Mouse (Mus musculus): ENCODE results near the gene Mtus2.
A peak's percentile ranks its signal among the peaks of the same experiment; 100 is the strongest.
"Not testable (repeated sequence)": the region's sequence is repeated elsewhere in the genome, so short reads cannot be mapped to it uniquely, and the experiment has no call there.

Mtus2 gene

DNA sequence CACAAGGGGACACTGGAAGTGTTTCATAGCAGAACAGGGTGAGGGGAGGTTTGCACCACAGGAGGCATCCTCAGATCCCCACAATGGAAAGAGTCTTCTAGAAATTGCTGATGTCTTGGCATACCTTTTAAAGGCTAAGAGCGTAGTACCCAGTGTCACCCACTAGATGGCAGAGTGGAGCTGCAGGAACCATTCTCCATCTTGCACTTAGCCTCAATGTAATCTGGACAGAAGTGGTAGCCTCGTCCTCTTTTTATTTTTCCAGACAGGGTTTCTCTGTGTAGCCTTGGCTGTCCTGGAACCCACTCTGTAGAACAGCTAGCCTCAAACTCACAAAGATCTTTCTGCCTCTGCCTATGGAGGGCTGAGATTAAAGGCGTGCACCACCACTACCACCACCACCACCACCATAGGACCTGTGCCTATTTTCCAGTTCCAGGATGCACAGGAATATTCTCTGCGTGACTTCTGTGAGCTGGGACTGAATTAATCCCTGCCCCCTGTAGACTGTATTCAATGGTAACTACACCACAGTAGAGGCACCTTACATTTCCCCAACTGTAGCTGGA, 368.3 kb downstream of the Mtus2 start:
- peak; percentile 31; the same call in 1 of the 2 replicates for ATAC-seq (ENCODE audit: insufficient number of reproducible peaks, low FRiP score, low TSS enrichment)

- not testable (repeated sequence) for ATAC-seq (ENCODE audit: insufficient number of reproducible peaks, low FRiP score, low TSS enrichment)
Measured at GRCm38 (mm10) chr5:148326295-148326694, 369.2 kb downstream of the Mtus2 start.

DNA sequence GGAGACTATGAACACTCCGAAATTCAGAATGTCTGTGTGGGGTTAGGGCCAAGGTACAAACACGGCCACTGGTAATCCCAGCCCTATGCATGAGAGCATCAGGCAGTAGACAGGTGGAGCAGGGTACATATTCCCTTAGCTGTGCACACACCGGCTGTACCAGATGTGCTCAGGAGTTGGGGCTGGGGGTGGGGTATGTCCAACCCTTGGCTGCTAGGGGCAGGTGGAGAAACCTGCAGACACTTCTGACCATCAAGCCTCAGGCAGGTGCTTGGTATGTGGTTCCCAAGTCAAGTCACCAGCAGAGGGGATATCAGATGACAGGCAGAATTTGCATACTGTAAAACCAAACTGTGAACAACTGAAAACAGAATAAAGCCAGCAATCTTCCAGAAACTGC, 371.9 kb downstream of the Mtus2 start:
- ATAC-seq (ENCODE audit: insufficient number of reproducible peaks, low FRiP score, low TSS enrichment): no peak

DNA sequence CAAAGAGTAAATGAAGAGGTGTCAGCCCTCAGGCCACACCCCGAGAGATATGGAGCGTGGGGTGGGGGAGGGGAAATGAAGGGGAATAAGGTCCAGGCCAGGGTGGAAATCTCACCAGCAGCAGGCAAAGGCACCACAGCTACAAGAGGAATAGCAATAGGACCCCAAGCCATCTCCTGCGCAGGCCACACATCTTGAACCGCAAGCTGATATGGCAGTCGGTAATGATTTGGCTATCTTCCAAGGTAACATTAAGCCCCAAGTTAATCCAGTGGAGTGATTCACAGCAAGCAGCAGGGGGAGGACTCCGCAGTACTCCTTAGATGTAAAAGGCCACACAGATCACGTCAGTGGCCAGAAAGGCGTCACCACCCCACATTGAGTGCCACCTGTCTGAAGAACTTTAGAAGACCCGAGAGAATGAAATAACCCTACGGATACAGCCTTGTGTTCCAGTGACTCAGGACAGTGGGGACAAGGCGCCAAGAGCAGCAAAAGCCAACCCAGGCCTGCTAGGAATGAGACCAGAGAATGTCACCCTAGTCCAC, 374.2 kb downstream of the Mtus2 start:
- no peak for ATAC-seq (ENCODE audit: insufficient number of reproducible peaks, low FRiP score, low TSS enrichment)

GRCm38 (mm10) chr5:148331926-148332621, 375.0 kb downstream of the Mtus2 start:
- no peak for ATAC-seq (ENCODE audit: insufficient number of reproducible peaks, low FRiP score, low TSS enrichment)

- ATAC-seq (ENCODE audit: insufficient number of reproducible peaks, low FRiP score, low TSS enrichment): peak; percentile 86
Measured at GRCm38 (mm10) chr5:148332622-148332974, 375.5 kb downstream of the Mtus2 start.

DNA sequence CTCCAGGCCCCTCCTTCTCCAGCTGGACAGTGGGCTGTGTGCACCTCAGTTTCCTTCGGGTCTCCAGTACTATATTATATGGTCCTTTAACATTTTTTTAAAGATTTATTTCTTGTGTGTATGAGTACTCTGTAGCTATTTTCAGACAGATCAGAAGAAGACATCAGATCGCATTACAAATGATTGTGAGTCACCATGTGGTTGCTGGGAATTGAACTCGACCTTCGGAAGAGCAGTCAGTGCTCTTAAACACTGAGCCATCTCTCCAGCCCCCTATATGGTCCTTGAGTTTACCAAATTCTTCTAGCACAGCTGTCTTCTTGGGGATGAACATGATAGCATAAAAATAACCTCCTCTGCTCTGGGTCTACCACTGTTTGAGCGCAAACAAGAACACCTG, 382.0 kb downstream of the Mtus2 start:
- ATAC-seq (ENCODE audit: insufficient number of reproducible peaks, low FRiP score, low TSS enrichment): no peak

- ATAC-seq (ENCODE audit: insufficient number of reproducible peaks, low FRiP score, low TSS enrichment): no peak; the same call in 1 of the 2 replicates
Measured at GRCm38 (mm10) chr5:148342061-148342741, 385.1 kb downstream of the Mtus2 start.

DNA sequence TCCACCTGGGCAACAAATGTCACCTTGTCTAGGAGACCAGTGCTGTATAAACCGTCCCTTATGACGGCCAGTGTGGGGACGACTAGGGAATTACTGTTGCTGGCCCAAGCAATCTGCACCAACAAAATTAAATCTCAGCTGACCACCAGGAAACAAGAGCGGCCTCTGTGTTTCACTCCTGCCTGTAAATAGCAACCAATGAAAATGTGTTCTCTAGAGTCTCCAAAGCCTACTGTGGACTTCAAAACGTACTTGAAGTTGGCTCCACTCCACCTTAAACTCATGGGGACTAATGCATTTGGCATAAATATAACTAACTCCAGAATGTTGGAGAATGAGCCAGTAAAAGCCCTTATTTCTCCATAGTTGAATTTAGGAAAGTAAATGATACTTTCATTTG, 387.3 kb downstream of the Mtus2 start:
- ATAC-seq (ENCODE audit: insufficient number of reproducible peaks, low FRiP score, low TSS enrichment): no peak

DNA sequence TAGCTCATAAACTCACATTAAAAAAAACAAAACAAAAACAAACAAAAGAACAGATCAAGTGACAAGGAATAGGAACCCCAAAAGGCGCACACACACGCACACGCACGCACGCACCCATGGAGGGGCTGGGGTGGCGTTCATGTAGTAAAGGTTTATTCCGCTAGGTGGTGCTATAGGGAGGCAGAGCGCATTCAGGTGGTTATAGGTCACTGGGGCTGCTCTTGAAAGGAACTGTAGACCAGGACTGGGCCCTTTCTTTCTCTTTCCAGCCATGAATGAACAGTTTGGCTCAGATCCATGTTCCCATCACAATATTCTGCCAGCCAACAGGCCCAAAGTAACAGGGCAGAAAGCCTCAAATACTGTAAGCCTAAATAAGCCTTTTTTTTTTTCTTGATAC, 389.4 kb downstream of the Mtus2 start:
- no peak for ATAC-seq (ENCODE audit: insufficient number of reproducible peaks, low FRiP score, low TSS enrichment)

DNA sequence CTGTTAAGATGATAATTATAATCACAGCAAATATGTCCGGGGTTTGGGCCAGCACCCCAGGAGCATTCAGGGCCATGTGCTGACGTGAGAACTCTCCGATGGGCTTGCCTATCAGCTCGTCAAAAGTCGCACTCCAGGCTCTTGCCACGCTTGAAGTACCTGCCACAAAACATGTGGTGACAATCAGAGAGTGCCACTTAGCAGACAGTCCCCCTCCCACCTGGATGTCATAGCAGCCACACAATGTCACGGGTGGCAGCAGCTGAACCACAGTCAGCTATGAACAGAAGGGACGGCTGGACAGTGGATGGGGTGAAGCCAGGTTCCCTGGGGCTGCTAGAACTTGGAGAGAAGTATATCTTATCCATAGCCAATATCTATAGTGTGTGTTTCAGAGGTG, 391.0 kb downstream of the Mtus2 start:
- ATAC-seq (ENCODE audit: insufficient number of reproducible peaks, low FRiP score, low TSS enrichment): no peak

DNA sequence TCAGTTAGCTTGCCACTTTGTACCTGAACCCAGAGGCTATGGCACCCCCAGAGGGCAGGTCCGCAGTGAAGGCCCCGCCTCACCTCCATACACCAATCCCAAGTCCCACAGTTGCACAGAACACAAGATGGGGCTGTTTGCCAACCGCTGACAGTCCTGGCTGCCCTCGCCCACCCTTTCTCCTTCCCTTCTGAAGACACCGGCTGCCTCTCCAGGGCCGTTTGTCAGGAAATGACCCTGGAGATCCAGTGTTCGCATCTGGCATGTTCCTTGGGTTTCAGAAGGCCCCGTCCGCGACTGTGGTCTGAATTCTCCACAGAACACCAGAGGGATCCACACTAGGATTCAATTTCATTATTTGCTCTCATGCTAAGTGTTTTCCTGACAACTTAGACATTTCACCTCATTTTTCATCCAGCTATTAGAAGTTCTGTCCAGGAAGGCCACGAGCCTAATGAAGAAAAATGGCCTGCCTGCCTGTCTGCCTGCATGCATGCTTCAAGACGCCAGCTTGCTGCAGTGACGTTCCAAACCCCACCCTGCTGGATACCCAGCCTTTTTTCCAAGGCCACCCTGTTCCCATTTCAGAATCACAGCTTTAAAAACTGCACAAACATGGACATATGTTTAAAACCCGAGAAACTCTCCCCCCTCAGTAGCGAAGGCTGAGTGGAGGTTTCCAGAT, 392.3 kb downstream of the Mtus2 start:
- ATAC-seq (ENCODE audit: insufficient number of reproducible peaks, low FRiP score, low TSS enrichment): no peak

DNA sequence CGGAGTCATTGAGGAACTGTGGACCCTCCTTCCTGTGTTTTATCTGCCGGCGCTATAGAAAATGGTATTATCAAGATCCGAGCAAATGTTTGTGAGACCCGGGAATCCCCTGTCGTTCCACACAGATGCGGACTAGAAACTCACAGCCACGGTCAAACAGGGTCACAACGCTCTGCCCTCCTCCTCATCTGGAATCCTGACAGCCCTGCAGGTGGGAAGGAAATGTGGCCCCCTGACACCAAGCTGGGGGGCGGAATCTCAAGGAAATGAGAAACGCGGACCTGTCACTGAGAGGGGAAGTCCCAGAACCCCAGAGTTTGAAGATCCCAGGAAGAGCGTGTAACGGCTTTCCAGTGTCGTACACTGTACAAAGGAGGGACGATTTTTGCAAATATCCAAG, 396.3 kb downstream of the Mtus2 start:
- no peak for ATAC-seq (ENCODE audit: insufficient number of reproducible peaks, low FRiP score, low TSS enrichment)

- ATAC-seq (ENCODE audit: insufficient number of reproducible peaks, low FRiP score, low TSS enrichment): no peak
Measured at GRCm38 (mm10) chr5:148354536-148354935, 397.4 kb downstream of the Mtus2 start.

DNA sequence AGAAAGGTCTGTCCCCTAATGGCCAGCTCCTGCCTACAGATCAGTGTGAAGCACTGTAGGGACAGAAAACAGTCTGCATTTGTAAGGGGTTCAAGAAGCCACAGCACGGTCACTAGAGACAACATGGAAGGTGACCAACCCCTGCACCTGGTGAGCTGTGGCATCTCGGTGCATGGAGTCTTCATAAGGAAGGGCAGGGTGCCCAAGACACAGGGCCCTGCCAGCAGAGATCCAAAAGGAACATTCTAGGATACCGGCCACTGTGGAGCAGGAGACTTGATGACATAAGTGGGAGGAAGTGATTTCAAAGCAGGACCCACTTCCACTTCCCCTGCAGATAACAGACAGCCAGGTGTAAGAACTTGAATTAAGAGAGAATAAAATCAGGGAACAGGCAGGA, 398.7 kb downstream of the Mtus2 start:
- ATAC-seq (ENCODE audit: insufficient number of reproducible peaks, low FRiP score, low TSS enrichment): no peak

GRCm38 (mm10) chr5:148357168-148357567, 400.0 kb downstream of the Mtus2 start:
- ATAC-seq (ENCODE audit: insufficient number of reproducible peaks, low FRiP score, low TSS enrichment): no peak

DNA sequence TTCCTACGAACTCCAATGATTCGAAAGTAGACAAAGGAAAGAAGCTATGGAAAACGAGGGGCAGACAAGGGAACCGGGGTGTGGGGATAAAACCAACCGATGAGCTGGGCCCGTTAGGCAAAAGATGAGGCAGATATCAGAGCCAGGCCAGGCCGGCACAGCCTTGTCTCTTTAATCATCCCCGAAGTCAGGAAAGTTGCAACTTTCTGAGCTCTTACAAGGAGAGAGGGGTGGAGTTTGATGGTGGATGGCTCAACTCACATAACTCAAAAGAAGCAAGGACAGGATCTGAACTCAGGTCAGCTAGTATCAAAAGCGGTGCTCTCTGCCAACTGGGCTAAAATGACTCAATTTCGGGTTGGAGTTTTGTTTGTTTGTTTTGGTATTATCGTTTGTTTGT, 402.0 kb downstream of the Mtus2 start:
- ATAC-seq (ENCODE audit: insufficient number of reproducible peaks, low FRiP score, low TSS enrichment): no peak

DNA sequence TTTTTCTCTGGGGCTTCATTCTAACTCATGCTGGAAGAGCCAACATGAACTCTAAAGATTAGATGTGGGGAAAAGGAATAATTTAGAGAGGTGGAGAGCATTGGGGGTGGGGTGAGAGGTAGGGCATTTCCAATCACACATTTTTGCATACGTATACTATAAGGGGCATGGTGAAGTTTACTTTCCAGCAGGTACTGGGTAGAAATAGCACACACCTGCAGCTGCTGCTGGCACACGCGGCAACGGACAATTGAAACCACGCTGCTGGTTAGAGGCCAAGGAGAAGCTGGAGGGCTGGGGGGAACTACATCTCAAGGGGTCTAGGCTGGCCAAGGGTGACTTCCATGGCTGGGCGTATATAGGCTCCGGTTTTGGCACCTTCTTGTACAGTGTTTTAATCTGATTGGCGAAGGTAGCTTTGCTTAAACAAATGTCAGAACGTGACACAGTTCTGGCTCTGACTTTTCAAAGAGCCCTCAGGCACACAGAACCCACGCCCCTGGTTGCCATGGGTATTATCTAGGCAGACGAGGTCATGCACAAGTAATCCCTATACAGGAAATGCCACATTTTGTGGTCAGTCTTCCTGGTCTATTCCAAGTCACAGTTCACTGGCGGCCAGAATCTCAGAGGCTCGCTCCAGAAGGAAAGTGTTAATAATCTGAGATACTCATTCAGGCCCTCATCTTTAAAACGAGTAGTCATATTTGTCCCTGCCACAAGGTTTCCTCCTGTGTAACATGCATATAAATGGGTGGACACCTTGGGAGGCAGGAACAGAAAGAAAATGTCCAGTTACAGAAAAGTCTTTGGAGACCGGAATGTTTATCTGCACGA, 404.0 kb downstream of the Mtus2 start:
- ATAC-seq (ENCODE audit: insufficient number of reproducible peaks, low FRiP score, low TSS enrichment): no peak

DNA sequence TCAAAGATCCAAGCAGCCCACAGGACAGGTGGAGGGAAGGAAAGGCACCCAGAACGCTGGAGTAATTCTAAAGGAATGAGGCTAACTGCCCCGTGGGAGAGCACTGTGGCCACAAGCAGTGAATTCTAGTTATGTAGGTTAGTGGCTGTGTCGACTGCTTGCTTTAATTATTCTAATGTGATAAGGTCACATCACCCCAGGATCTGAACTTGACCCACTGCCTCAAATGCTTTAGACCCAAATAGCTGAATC, 404.6 kb downstream of the Mtus2 start:
- ATAC-seq (ENCODE audit: insufficient number of reproducible peaks, low FRiP score, low TSS enrichment): no peak

GRCm38 (mm10) chr5:148362296-148362695, 405.2 kb downstream of the Mtus2 start:
- ATAC-seq (ENCODE audit: insufficient number of reproducible peaks, low FRiP score, low TSS enrichment): no peak

Measured in cerebellum, adult (tissue).